Mouse (Mus musculus) intestine, embryonic 15.5 days (tissue): ENCODE results near the gene Pcca. TPM values are rescaled to one million over a fixed set of nuclear protein-coding genes. Genes with fewer than 3 reads are reported as not detected.

ENCODE experiments used
- ATAC-seq: fragments of 200-750 bp; cut with Nextera tagmentation; 2 replicates; pipeline ENCODE4 v1.8.0; 2017; ENCODE audit warnings: moderate TSS enrichment, moderate library complexity
- H3K27ac ChIP-seq: fragments of 300-500 bp; sonication (generic); 2 replicates; pipeline ENCODE4 v1.5.1; 2015; ENCODE audit warnings: mild to moderate bottlenecking, inconsistent platforms
- H3K27me3 ChIP-seq: fragments of 300-500 bp; sonication (generic); replicated peaks from 2 replicates; pipeline ENCODE4 v1.6.1; 2015; ENCODE audit warnings: inconsistent platforms
- H3K36me3 ChIP-seq: fragments of 300-500 bp; sonication (generic); 2 replicates; pipeline ENCODE4 v1.6.1; 2015; ENCODE audit warnings: inconsistent platforms
- H3K4me1 ChIP-seq: fragments of 300-500 bp; sonication (generic); replicated peaks from 2 replicates; pipeline ENCODE4 v1.6.1; 2015; ENCODE audit warnings: inconsistent platforms
- H3K4me2 ChIP-seq: fragments of 300-500 bp; sonication (generic); replicated peaks from 2 replicates; pipeline ENCODE4 v1.6.1; 2015; ENCODE audit warnings: mild to moderate bottlenecking, inconsistent platforms
- H3K4me3 ChIP-seq: fragments of 300-500 bp; sonication (generic); replicated peaks from 2 replicates; pipeline ENCODE4 v1.5.1; 2015; ENCODE audit warnings: inconsistent platforms
- H3K9ac ChIP-seq: fragments of 300-500 bp; sonication (generic); 2 replicates; pipeline ENCODE4 v1.6.1; 2015; ENCODE audit warnings: inconsistent platforms
- H3K9me3 ChIP-seq: fragments of 300-500 bp; sonication (generic); 2 replicates; pipeline ENCODE4 v1.6.1; 2016; ENCODE audit warnings: inconsistent platforms
- WGBS: fragments of 180-500 bp; shearing (Covaris S2); methylation state at CpG from one replicate; pipeline ENCODE4 v1.1.7; 2015; 5-methylcytosine and 5-hydroxymethylcytosine counted together
- polyA plus RNA-seq: library from polyadenylated mRNA; unstranded; fragments of >200 nt; fragmentation: Nextera tagmentation; extraction: Ambion mirVana; gene quantifications from 2 replicates; pipeline ENCODE4 v1.2.1, GENCODE M21; 2015

The Pcca gene
- polyA plus RNA-seq, 1 experiment from 2014 or later: 18.9 TPM

GRCm38 (mm10) chr14:122784701-122785100 lies 250.6 kb downstream of the Pcca start:
- Histone ChIP-seq H3K4me1 (no peaks in the 10 kb centered on the region), H3K36me3 (no peaks in the 10 kb centered on the region), H3K9me3 (no peaks in the 10 kb centered on the region), H3K27ac (no peak overlapping the region), H3K4me3 (no peak overlapping the region), H3K27me3 (no peaks in the 10 kb centered on the region), H3K9ac (no peak overlapping the region), H3K4me2 (no peak overlapping the region)
- 66% methylated on average over 4 of the region's 4 CpGs for WGBS
- ATAC-seq: no peak

- Histone ChIP-seq H3K9me3 (no peaks in the 10 kb centered on the region), H3K4me1 (no peaks in the 10 kb centered on the region), H3K4me3 (no peak overlapping the region), H3K4me2 (no peak overlapping the region), H3K9ac (no peak overlapping the region), H3K27ac (no peak overlapping the region), H3K27me3 (no peaks in the 10 kb centered on the region), H3K36me3 (no peaks in the 10 kb centered on the region)
- WGBS: 82% methylated on average over 2 of the region's 2 CpGs
- ATAC-seq: no peak
Observed at GRCm38 (mm10) chr14:122788199-122788598, 254.1 kb downstream of the Pcca start.

DNA sequence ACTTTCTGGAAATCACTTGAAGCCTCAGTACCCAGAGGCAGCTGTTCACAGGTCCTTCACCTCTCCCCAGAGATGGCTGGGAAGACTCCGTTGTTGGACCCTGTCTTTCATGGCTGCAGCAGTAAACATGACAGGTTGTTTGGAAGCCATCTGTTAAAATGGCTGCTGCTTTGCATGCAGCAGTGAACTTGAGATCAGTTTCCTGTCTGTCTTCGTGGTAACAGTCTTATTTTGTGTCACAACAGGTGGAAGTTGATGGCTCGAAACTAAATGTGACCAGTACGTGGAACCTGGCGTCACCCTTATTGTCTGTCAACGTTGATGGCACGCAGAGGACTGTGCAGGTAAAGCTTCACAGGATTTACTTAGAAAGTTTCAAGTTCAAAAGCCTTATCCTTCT lies 256.0 kb downstream of the Pcca start:
- H3K27me3 ChIP-seq: no peaks in the 10 kb centered on the region
- no peaks in the 10 kb centered on the region for H3K36me3 ChIP-seq
- H3K27ac ChIP-seq: no peak overlapping the region
- 78% methylated on average over 7 of the region's 7 CpGs for WGBS
- no peak overlapping the region for H3K4me3 ChIP-seq
- H3K4me1 ChIP-seq: no peaks in the 10 kb centered on the region
- H3K9ac ChIP-seq: no peak overlapping the region
- H3K4me2 ChIP-seq: no peak overlapping the region
- ATAC-seq: no peak
- H3K9me3 ChIP-seq: no peaks in the 10 kb centered on the region

GRCm38 (mm10) chr14:122793368-122793767 lies 259.2 kb downstream of the Pcca start:
- no peaks in the 10 kb centered on the region for H3K4me1 ChIP-seq
- 79% methylated on average over 4 of the region's 4 CpGs for WGBS

GRCm38 (mm10) chr14:122800296-122800695 lies 266.2 kb downstream of the Pcca start:
- 83% methylated on average over 4 of the region's 4 CpGs for WGBS

More at GRCm38 (mm10) chr14:122793368-122793767, 259.2 kb downstream of the Pcca start:
- Histone ChIP-seq H3K4me3 (no peak overlapping the region), H3K36me3 (no peaks in the 10 kb centered on the region), H3K9ac (no peak overlapping the region), H3K4me2 (no peak overlapping the region), H3K9me3 (no peaks in the 10 kb centered on the region), H3K27me3 (no peaks in the 10 kb centered on the region), H3K27ac (no peak overlapping the region)
- ATAC-seq: no peak

GRCm38 (mm10) chr14:122821002-122821401 lies 286.9 kb downstream of the Pcca start:
- Histone ChIP-seq H3K4me2 (no peak overlapping the region), H3K36me3 (no peaks in the 10 kb centered on the region), H3K4me1 (no peaks in the 10 kb centered on the region), H3K9me3 (no peaks in the 10 kb centered on the region), H3K9ac (no peak overlapping the region), H3K27me3 (no peaks in the 10 kb centered on the region), H3K27ac (no peak overlapping the region), H3K4me3 (no peak overlapping the region)
- 86% methylated on average over 3 of the region's 3 CpGs for WGBS
- no peak for ATAC-seq

More at GRCm38 (mm10) chr14:122800296-122800695, 266.2 kb downstream of the Pcca start:
- no peaks in the 10 kb centered on the region for H3K36me3 ChIP-seq
- H3K9me3 ChIP-seq: no peaks in the 10 kb centered on the region
- H3K27me3 ChIP-seq: no peaks in the 10 kb centered on the region
- H3K27ac ChIP-seq: no peak overlapping the region
- no peak for ATAC-seq
- H3K9ac ChIP-seq: no peak overlapping the region
- no peak overlapping the region for H3K4me2 ChIP-seq
- H3K4me1 ChIP-seq: no peaks in the 10 kb centered on the region
- H3K4me3 ChIP-seq: no peak overlapping the region

DNA sequence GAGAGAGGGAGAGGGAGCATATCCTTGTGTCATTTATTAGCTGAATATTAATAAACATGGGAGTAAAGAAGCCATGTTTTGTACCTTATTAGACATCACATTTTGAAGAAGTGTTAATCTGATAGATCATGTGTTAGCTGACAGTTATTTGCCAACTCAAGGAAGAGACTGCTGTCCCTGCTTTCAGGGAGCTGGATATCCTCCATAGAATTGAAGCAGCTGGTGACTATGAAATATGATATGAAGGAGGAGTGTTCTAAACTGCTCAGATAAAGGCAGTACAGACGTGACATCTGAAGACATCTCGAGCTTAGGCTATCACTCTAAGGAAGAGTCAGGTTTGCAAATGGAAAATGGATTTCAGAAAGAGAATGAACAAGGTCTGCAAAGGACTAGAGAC lies 289.7 kb downstream of the Pcca start:
- H3K27ac ChIP-seq: no peak overlapping the region
- no peak overlapping the region for H3K4me2 ChIP-seq
- H3K9ac ChIP-seq: no peak overlapping the region
- H3K36me3 ChIP-seq: no peaks in the 10 kb centered on the region
- no peak overlapping the region for H3K4me3 ChIP-seq
- no peaks in the 10 kb centered on the region for H3K9me3 ChIP-seq
- 53% methylated on average over 2 of the region's 2 CpGs for WGBS
- H3K27me3 ChIP-seq: no peaks in the 10 kb centered on the region
- no peak for ATAC-seq
- no peaks in the 10 kb centered on the region for H3K4me1 ChIP-seq

DNA sequence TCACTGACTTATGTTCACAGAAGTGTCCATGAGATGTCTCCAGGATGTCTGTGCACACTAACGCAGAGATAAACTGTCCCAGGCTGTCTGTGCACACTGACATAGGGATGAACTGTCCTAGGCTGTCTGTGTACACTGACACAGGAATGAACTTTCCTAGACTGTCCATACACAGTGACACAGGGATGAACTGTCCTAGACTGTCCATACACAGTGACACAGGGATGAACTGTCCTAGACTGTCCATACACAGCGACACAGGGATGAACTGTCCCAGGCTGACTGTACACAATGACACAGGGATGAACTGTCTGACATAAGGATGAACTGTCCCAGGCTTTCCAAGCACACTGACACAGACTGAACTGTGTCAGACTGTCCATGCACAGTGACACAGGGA lies 291.3 kb downstream of the Pcca start:
- WGBS: 88% methylated on average over 2 of the region's 2 CpGs
- Histone ChIP-seq H3K9ac (no peak overlapping the region), H3K9me3 (no peaks in the 10 kb centered on the region), H3K27ac (no peak overlapping the region), H3K36me3 (no peaks in the 10 kb centered on the region), H3K27me3 (no peaks in the 10 kb centered on the region), H3K4me1 (no peaks in the 10 kb centered on the region), H3K4me2 (no peak overlapping the region), H3K4me3 (no peak overlapping the region)
- no peak for ATAC-seq

DNA sequence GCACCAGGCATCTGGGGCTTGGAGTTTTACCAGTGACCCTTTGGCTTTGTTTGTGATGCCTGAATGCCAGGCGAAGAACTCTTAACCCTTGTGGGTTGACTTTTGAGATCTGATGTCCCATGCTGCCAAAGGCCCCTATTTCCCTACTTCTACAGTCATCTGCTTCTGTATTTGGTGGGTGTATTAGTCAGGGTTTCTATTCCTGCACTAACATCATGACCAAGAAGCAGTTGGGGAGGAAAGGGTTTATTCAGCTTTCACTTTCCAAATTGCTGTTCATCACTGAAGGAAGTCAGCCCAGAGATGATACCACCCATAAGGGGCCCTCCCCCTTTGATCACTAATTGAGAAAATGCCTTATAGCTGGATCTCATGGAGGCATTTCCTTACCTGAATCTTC lies 296.3 kb downstream of the Pcca start:
- Histone ChIP-seq H3K9me3 (no peaks in the 10 kb centered on the region), H3K4me3 (no peak overlapping the region), H3K36me3 (no peaks in the 10 kb centered on the region), H3K27ac (no peak overlapping the region), H3K27me3 (no peaks in the 10 kb centered on the region), H3K4me2 (no peak overlapping the region), H3K9ac (no peak overlapping the region), H3K4me1 (no peaks in the 10 kb centered on the region)
- ATAC-seq: no peak
- 79% methylated on average over 1 of the region's 1 CpGs for WGBS

DNA sequence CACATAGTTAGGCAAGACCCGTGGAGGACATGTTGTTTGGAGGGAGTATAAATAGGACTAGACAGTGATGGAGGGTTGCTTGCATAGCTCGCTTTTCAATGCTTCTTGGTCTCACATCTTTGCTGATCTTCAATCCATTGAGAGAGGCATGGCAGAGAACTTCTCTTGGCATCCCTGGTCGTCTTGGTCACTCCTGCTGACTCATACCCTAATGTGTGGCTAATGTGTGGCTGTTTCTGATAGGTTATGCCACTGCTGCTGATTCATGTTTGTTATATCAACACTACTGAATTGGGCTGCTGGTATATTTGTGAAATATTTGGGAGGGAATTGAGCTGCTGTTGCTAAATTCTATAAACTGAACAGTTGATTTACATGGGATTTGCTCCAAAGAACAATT lies 299.5 kb downstream of the Pcca start:
- no peak for ATAC-seq

GRCm38 (mm10) chr14:122834753-122835152 lies 300.6 kb downstream of the Pcca start:
- no peak for ATAC-seq
- 88% methylated on average over 1 of the region's 1 CpGs for WGBS

More for the DNA sequence above, 299.5 kb downstream of the Pcca start:
- Histone ChIP-seq H3K4me3 (no peak overlapping the region), H3K9ac (no peak overlapping the region), H3K4me2 (no peak overlapping the region), H3K4me1 (no peaks in the 10 kb centered on the region), H3K27me3 (no peaks in the 10 kb centered on the region), H3K9me3 (no peaks in the 10 kb centered on the region), H3K27ac (no peak overlapping the region), H3K36me3 (no peaks in the 10 kb centered on the region)
- 81% methylated on average over 3 of the region's 3 CpGs for WGBS

GRCm38 (mm10) chr14:122835487-122836190 lies 301.5 kb downstream of the Pcca start:
- no peak overlapping the region for H3K4me2 ChIP-seq
- no peak overlapping the region for H3K4me3 ChIP-seq
- 49% methylated on average over 7 of the region's 7 CpGs for WGBS
- H3K36me3 ChIP-seq: no peaks in the 10 kb centered on the region
- no peaks in the 10 kb centered on the region for H3K27me3 ChIP-seq
- H3K27ac ChIP-seq: no peak overlapping the region
- peak; percentile 92 for ATAC-seq
- no peaks in the 10 kb centered on the region for H3K4me1 ChIP-seq
- H3K9me3 ChIP-seq: no peaks in the 10 kb centered on the region
- H3K9ac ChIP-seq: no peak overlapping the region

More at GRCm38 (mm10) chr14:122834753-122835152, 300.6 kb downstream of the Pcca start:
- H3K4me1 ChIP-seq: no peaks in the 10 kb centered on the region
- H3K36me3 ChIP-seq: no peaks in the 10 kb centered on the region
- no peaks in the 10 kb centered on the region for H3K27me3 ChIP-seq
- H3K9me3 ChIP-seq: no peaks in the 10 kb centered on the region
- no peak overlapping the region for H3K4me2 ChIP-seq
- no peak overlapping the region for H3K4me3 ChIP-seq
- no peak overlapping the region for H3K9ac ChIP-seq
- H3K27ac ChIP-seq: no peak overlapping the region

DNA sequence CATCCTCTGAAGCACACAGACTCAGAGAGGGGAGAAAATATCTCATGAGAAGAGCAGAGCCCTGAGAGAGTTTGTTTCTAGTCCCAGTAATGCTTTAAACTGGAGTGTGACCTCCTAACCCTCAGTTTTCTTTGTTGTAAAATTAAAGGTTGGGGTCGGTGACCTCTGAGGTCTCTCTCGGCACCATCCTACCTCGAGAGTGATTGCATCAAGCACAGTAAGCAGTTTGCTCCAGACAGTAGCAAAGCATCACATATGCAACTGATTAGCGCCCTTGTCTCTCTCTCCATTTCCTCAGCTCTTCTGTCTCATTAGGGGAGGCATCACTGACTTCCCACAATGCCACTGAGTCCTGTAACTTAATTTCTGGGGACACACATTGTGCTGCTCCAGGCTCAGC lies 302.1 kb downstream of the Pcca start:
- WGBS: 32% methylated on average over 4 of the region's 4 CpGs
- no peak for ATAC-seq

More for the DNA sequence above, 302.1 kb downstream of the Pcca start:
- Histone ChIP-seq H3K27me3 (no peaks in the 10 kb centered on the region), H3K4me3 (no peak overlapping the region), H3K4me1 (no peaks in the 10 kb centered on the region), H3K9me3 (no peaks in the 10 kb centered on the region), H3K36me3 (no peaks in the 10 kb centered on the region), H3K9ac (no peak overlapping the region), H3K4me2 (no peak overlapping the region), H3K27ac (no peak overlapping the region)
